Mouse (Mus musculus): ENCODE measurements around the gene Asic2. TPM values are rescaled to one million over a fixed set of nuclear protein-coding genes. Genes with fewer than 3 reads are reported as not detected.

Gene Asic2
- polyA plus RNA-seq, 1 experiment: not detected

DNA sequence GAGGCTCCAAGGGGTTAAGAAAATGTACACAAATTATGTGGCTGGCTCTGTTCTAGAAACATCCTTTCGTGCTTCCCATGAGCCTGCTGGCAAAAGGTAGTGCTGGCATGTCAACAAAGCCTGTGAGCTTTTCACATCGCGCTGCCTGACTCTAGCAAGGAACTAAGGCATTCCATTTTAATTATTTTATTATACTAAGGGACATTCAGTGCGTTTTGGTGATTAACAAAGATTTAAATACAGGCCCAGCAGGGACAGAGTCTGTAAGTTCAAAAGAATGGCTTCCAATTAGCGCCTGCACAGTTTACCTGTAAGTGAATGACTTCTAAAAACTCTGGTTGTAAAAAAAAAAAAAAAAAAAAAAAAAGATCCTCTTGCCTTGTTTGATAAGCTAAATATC is 375.5 kb downstream of the Asic2 start:
- no peaks in the 10 kb centered on the region for H3K27me3 ChIP-seq (ENCODE audit: control insufficient read depth)
- H3K9me3 ChIP-seq (ENCODE audit: control insufficient read depth, low read length): no peaks in the 10 kb centered on the region
- H3K4me3 ChIP-seq (replicated peaks): no peak overlapping the region
- no peak for TF ChIP-seq GATA1 (IDR thresholded peaks at IDR 0.05; ENCODE audit: low read length)
- no peaks in the 10 kb centered on the region for H3K36me3 ChIP-seq (ENCODE audit: control insufficient read depth)
- H3K4me1 ChIP-seq (ENCODE audit: control insufficient read depth): no peaks in the 10 kb centered on the region

DNA sequence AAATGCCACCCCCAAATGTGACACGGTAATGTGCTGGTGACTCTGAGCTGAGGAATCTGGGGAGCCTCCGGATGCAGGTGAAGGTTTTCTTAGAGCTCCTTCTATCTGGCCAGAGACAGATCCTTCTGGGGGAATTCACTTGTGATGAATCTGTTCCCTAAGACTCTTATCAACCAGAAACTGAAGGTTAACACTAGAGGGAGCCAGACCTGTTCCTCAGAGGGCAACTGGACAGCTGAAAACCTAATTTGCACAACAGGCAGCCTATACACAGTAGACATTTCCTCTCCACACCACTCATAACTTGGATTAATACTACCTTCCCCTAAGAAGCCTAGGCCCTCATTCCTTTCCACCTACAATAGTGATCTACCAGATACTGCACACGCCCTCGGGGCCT is 377.3 kb downstream of the Asic2 start:
- no peak for TF ChIP-seq GATA1 (IDR thresholded peaks at IDR 0.05; ENCODE audit: low read length)
- no peak for TF ChIP-seq TAL1 (IDR thresholded peaks at IDR 0.05; ENCODE audit: low read length)
- no peak overlapping the region for H3K4me3 ChIP-seq (replicated peaks)
- H3K27me3 ChIP-seq (ENCODE audit: control insufficient read depth): no peaks in the 10 kb centered on the region
- H3K9me3 ChIP-seq (ENCODE audit: control insufficient read depth, low read length): no peaks in the 10 kb centered on the region
- no peaks in the 10 kb centered on the region for H3K4me1 ChIP-seq (ENCODE audit: control insufficient read depth)
- H3K36me3 ChIP-seq (ENCODE audit: control insufficient read depth): no peaks in the 10 kb centered on the region

DNA sequence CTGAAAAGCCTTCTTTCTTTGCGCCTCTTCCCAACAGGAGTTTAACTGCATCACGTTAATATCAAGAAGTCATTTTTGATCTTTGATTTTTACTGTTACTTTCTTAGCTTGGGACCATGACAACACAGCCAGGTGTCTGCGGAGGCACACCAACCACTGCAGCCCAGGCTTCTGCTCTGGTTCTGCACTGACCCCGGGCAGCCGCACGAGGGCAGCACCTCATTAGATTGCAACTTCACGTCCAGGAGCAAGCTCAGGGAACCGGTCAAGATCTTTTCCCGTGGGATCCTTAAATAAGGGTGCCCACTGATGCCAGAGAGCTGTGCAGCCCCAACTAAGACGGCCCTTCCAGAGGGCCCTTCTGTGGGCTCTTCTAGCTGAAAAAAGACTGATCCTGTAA is 379.6 kb downstream of the Asic2 start:
- Histone ChIP-seq H3K27me3 (ENCODE audit: control insufficient read depth) (no peaks in the 10 kb centered on the region), H3K36me3 (ENCODE audit: control insufficient read depth) (no peaks in the 10 kb centered on the region), H3K4me3 (replicated peaks) (no peak overlapping the region), H3K4me1 (ENCODE audit: control insufficient read depth) (no peaks in the 10 kb centered on the region), H3K9me3 (ENCODE audit: control insufficient read depth, low read length) (no peaks in the 10 kb centered on the region)
- TF ChIP-seq GATA1 (IDR thresholded peaks at IDR 0.05; ENCODE audit: low read length): no peak
- no peak for TF ChIP-seq TAL1 (IDR thresholded peaks at IDR 0.05; ENCODE audit: low read length)

DNA sequence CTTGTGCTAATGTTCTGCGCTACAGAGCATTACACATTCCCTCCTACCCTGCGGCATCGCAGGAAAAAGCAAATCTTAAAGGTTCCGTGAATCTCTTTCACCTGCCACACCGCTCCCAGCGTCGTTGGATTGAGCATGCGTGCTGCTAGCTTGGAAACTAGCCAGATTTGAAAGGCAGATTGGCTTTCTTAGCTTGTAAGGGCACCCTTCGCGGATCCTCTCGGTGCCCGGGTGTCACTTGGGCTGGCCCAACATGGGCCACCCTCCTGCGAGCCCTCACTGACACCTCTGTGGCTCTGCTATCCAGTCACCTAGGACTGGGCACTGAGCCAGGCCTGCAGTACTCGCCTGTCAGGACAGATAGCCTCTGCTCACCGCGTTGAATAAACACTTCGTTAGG is 380.3 kb downstream of the Asic2 start:
- Histone ChIP-seq H3K36me3 (ENCODE audit: control insufficient read depth) (no peaks in the 10 kb centered on the region), H3K4me3 (replicated peaks) (no peak overlapping the region), H3K9me3 (ENCODE audit: control insufficient read depth, low read length) (no peaks in the 10 kb centered on the region), H3K27me3 (ENCODE audit: control insufficient read depth) (no peaks in the 10 kb centered on the region), H3K4me1 (ENCODE audit: control insufficient read depth) (no peaks in the 10 kb centered on the region)
- TF ChIP-seq GATA1 (IDR thresholded peaks at IDR 0.05; ENCODE audit: low read length) (no peak), TAL1 (IDR thresholded peaks at IDR 0.05; ENCODE audit: low read length) (no peak)

DNA sequence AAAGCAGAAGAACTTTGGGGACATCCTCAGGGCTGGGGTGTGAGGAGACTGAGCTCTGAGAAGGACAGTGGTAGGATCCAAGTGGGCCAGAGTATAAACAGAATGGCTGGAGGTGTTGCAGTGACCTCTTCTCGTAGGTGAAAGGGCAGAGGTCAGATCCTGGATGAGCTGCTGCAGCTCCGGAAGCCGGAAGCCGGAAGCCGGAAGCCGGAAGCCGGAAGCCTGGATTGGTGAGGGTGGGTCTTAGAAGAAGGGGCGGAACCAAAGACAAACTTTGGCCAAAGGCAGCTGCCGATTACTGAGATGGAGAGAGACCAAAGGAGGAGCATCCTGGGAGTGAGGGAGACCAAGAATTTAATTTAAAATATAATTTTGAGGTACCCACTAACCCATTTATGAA is 381.1 kb downstream of the Asic2 start:
- Histone ChIP-seq H3K4me3 (replicated peaks) (no peak overlapping the region), H3K9me3 (ENCODE audit: control insufficient read depth, low read length) (no peaks in the 10 kb centered on the region), H3K36me3 (ENCODE audit: control insufficient read depth) (no peaks in the 10 kb centered on the region), H3K4me1 (ENCODE audit: control insufficient read depth) (no peaks in the 10 kb centered on the region), H3K27me3 (ENCODE audit: control insufficient read depth) (no peaks in the 10 kb centered on the region)
- TF ChIP-seq TAL1 (IDR thresholded peaks at IDR 0.05; ENCODE audit: low read length): no peak
- no peak for TF ChIP-seq GATA1 (IDR thresholded peaks at IDR 0.05; ENCODE audit: low read length)

DNA sequence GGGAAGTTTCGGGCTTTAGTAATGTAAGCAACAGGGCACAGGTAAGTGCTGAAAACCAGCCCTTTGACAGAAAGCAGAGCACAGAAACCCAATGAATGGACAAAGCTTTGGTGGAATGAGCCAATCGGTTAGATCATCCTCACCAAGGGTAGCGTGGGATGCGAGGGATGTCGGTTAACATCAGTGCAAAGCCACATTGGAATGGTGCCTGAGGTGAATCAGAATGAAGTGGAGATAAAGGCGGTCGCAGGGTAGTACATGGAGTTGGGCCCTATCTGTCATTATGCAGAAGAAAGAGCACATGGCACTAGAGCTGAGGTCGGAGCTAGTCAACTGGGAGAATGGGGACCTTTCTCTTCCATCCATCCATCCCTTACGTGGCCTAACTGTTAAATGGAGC is 383.8 kb downstream of the Asic2 start:
- no peaks in the 10 kb centered on the region for H3K9me3 ChIP-seq (ENCODE audit: control insufficient read depth, low read length)

GRCm38 (mm10) chr11:81583195-81583594 is 385.1 kb downstream of the Asic2 start:
- no peaks in the 10 kb centered on the region for H3K9me3 ChIP-seq (ENCODE audit: control insufficient read depth, low read length)
- TF ChIP-seq TAL1 (IDR thresholded peaks at IDR 0.05; ENCODE audit: low read length) (no peak), GATA1 (IDR thresholded peaks at IDR 0.05; ENCODE audit: low read length) (no peak)

More for the DNA sequence above, 383.8 kb downstream of the Asic2 start:
- H3K4me1 ChIP-seq (ENCODE audit: control insufficient read depth): no peaks in the 10 kb centered on the region
- no peak for TF ChIP-seq GATA1 (IDR thresholded peaks at IDR 0.05; ENCODE audit: low read length)
- TF ChIP-seq TAL1 (IDR thresholded peaks at IDR 0.05; ENCODE audit: low read length): no peak
- H3K27me3 ChIP-seq (ENCODE audit: control insufficient read depth): no peaks in the 10 kb centered on the region
- no peak overlapping the region for H3K4me3 ChIP-seq (replicated peaks)
- H3K36me3 ChIP-seq (ENCODE audit: control insufficient read depth): no peaks in the 10 kb centered on the region

GRCm38 (mm10) chr11:81582161-81582560 is 386.1 kb downstream of the Asic2 start:
- no peaks in the 10 kb centered on the region for H3K27me3 ChIP-seq (ENCODE audit: control insufficient read depth)
- TF ChIP-seq GATA1 (IDR thresholded peaks at IDR 0.05; ENCODE audit: low read length) (no peak), TAL1 (IDR thresholded peaks at IDR 0.05; ENCODE audit: low read length) (no peak)
- H3K36me3 ChIP-seq (ENCODE audit: control insufficient read depth): no peaks in the 10 kb centered on the region
- no peak overlapping the region for H3K4me3 ChIP-seq (replicated peaks)
- no peaks in the 10 kb centered on the region for H3K4me1 ChIP-seq (ENCODE audit: control insufficient read depth)
- no peaks in the 10 kb centered on the region for H3K9me3 ChIP-seq (ENCODE audit: control insufficient read depth, low read length)

More at GRCm38 (mm10) chr11:81583195-81583594, 385.1 kb downstream of the Asic2 start:
- no peaks in the 10 kb centered on the region for H3K4me1 ChIP-seq (ENCODE audit: control insufficient read depth)
- no peaks in the 10 kb centered on the region for H3K27me3 ChIP-seq (ENCODE audit: control insufficient read depth)
- H3K36me3 ChIP-seq (ENCODE audit: control insufficient read depth): no peaks in the 10 kb centered on the region
- H3K4me3 ChIP-seq (replicated peaks): no peak overlapping the region

- Histone ChIP-seq H3K36me3 (ENCODE audit: control insufficient read depth) (no peaks in the 10 kb centered on the region), H3K9me3 (ENCODE audit: control insufficient read depth, low read length) (no peaks in the 10 kb centered on the region), H3K4me1 (ENCODE audit: control insufficient read depth) (no peaks in the 10 kb centered on the region), H3K4me3 (replicated peaks) (no peak overlapping the region), H3K27me3 (ENCODE audit: control insufficient read depth) (no peaks in the 10 kb centered on the region)
- TF ChIP-seq GATA1 (IDR thresholded peaks at IDR 0.05; ENCODE audit: low read length): no peak
- no peak for TF ChIP-seq TAL1 (IDR thresholded peaks at IDR 0.05; ENCODE audit: low read length)
Observed at GRCm38 (mm10) chr11:81579753-81580152, 388.5 kb downstream of the Asic2 start.

DNA sequence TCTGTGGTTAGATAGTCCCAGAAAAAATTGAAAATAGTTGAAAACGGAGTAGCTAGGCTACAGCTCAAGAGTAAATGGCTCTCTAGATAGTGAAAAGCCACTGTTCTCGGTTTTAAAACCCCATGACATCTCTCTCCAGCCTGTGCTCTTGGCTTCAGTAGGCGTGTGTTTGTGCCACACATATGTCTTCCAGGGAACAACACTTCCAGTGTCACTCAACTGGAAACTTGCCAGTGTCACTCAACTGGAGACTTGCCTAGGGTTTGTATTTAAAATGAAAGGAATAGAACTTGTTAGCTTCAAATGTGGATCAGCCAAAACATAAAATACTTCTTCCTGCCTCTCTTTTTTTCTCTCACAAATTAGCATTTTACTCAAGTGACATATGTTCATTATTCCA is 397.9 kb downstream of the Asic2 start:
- H3K4me1 ChIP-seq (ENCODE audit: control insufficient read depth): no peaks in the 10 kb centered on the region
- no peak for TF ChIP-seq TAL1 (IDR thresholded peaks at IDR 0.05; ENCODE audit: low read length)
- TF ChIP-seq GATA1 (IDR thresholded peaks at IDR 0.05; ENCODE audit: low read length): no peak
- no peaks in the 10 kb centered on the region; the same call in 1 of the 2 replicates for H3K9me3 ChIP-seq (ENCODE audit: control insufficient read depth, low read length)
- H3K36me3 ChIP-seq (ENCODE audit: control insufficient read depth): no peaks in the 10 kb centered on the region
- no peak overlapping the region for H3K4me3 ChIP-seq (replicated peaks)
- H3K27me3 ChIP-seq (ENCODE audit: control insufficient read depth): no peaks in the 10 kb centered on the region
